13 mouse cellular contexts compared by ENCODE assay signal in genomic region chr13:18851182-18851581, GRCm38 (mm10).
"Had no signal": no experiment of that assay in that cellular context is flagged by ENCODE, and none has a peak within 500 bp of the region (broad histone marks: within the 10 kb centered on the region; RNA-seq: fewer than 3 reads in every experiment).

No protein-coding gene starts in this region.

- H3K27me3 ChIP-seq: hindbrain, embryonic 15.5 days; limb, embryonic 15.5 days; liver, embryonic 15.5 days; megakaryocyte, embryonic 14.5 days; midbrain, embryonic 12.5 days; stomach, embryonic 15.5 days had no signal

- H3K36me3 ChIP-seq: stomach, embryonic 15.5 days had no signal

- H3K9me3 ChIP-seq: hindbrain, embryonic 15.5 days; limb, embryonic 15.5 days; liver, embryonic 15.5 days; megakaryocyte, embryonic 14.5 days; midbrain, embryonic 12.5 days; stomach, embryonic 15.5 days had no signal

- H3K9ac ChIP-seq: hindbrain, embryonic 15.5 days; limb, embryonic 15.5 days; liver, embryonic 15.5 days; lung, embryonic 14.5 days; midbrain, embryonic 12.5 days; stomach, embryonic 15.5 days had no signal

- H3K4me2 ChIP-seq: hindbrain, embryonic 15.5 days; limb, embryonic 15.5 days; liver, embryonic 15.5 days; lung, embryonic 14.5 days; midbrain, embryonic 12.5 days; stomach, embryonic 15.5 days had no signal

- H3K4me1 ChIP-seq: hindbrain, embryonic 15.5 days; limb, embryonic 15.5 days; liver, embryonic 15.5 days; midbrain, embryonic 12.5 days; stomach, embryonic 15.5 days had no signal

- H3K27ac ChIP-seq: hindbrain, embryonic 15.5 days; layer of hippocampus, adult 2 months; limb, embryonic 15.5 days; liver, embryonic 15.5 days; midbrain, embryonic 12.5 days; stomach, embryonic 15.5 days had no signal

- DNase-seq: lung, embryonic 14.5 days; lung, postnatal 10 days; lung, postnatal 4 days; right cerebral cortex, postnatal 14 days; thymus, adult 2 months; thymus, postnatal 36 days had no signal

- H3K4me3 ChIP-seq: hindbrain, embryonic 15.5 days; layer of hippocampus, adult 2 months; limb, embryonic 15.5 days; liver, embryonic 15.5 days; megakaryocyte, embryonic 14.5 days; midbrain, embryonic 12.5 days; stomach, embryonic 15.5 days had no signal
